Mouse (Mus musculus) heart, postnatal 10 days (tissue): Measurements from ENCODE around the gene Nmnat3. TPM values are rescaled to one million over a fixed set of nuclear protein-coding genes. Genes with fewer than 3 reads are reported as not detected.

ENCODE experiments used
- DNase-seq, 2 experiments: peaks; one replicate each; pipeline ENCODE4 v3.0.0; 2021
- intact Hi-C: fragments of 180-260 bp; cut with DNase I; formaldehyde crosslinking; loops from one replicate; pipeline ENCODE4 v1.15.1; 2025
- total RNA-seq, 2 experiments: library from RNA; stranded (reverse); gene quantifications; 2 replicates each; pipeline ENCODE4 v1.2.3; 2021

The Nmnat3 gene
- total RNA-seq, 2 experiments from 2014 or later, result 11.2 to 12.8 TPM

GRCm38 (mm10) chr9:98307011-98307410 is 19.8 kb downstream of the Nmnat3 start:
- intact Hi-C loops, result no loop called here
- DNase-seq, result no peak

GRCm38 (mm10) chr9:98311316-98311965 is 24.2 kb downstream of the Nmnat3 start:
- intact Hi-C loops, result no loop called here

GRCm38 (mm10) chr9:98312622-98313374 is 25.6 kb downstream of the Nmnat3 start:
- DNase-seq, result no peak
- intact Hi-C loops, result no loop called here

More at GRCm38 (mm10) chr9:98311316-98311965, 24.2 kb downstream of the Nmnat3 start:
- DNase-seq, result no peak

GRCm38 (mm10) chr9:98313587-98313986 is 26.4 kb downstream of the Nmnat3 start:
- DNase-seq, result no peak
- intact Hi-C loops, result no loop called here

- DNase-seq, result no peak
- intact Hi-C loops, result no loop called here
Observed at GRCm38 (mm10) chr9:98314059-98314650, 26.9 kb downstream of the Nmnat3 start.

GRCm38 (mm10) chr9:98317897-98318296 is 30.7 kb downstream of the Nmnat3 start:
- intact Hi-C loops, result no loop called here
- no peak for DNase-seq

GRCm38 (mm10) chr9:98318875-98319274 is 31.6 kb downstream of the Nmnat3 start:
- intact Hi-C loops, result no loop called here

GRCm38 (mm10) chr9:98320785-98321184 is 33.5 kb downstream of the Nmnat3 start:
- intact Hi-C loops, result no loop called here
- no peak for DNase-seq

More at GRCm38 (mm10) chr9:98318875-98319274, 31.6 kb downstream of the Nmnat3 start:
- no peak for DNase-seq

- no peak for DNase-seq
- intact Hi-C loops, result no loop called here
Observed at GRCm38 (mm10) chr9:98326088-98326487, 38.9 kb downstream of the Nmnat3 start.

GRCm38 (mm10) chr9:98328415-98329176 is 41.4 kb downstream of the Nmnat3 start:
- intact Hi-C loops, result no loop called here
- DNase-seq, result no peak

- intact Hi-C loops, result no loop called here
- peak; percentile 51 to 61 for DNase-seq
Observed at GRCm38 (mm10) chr9:98329274-98330105, 42.3 kb downstream of the Nmnat3 start.

GRCm38 (mm10) chr9:98333219-98333754 is 46.1 kb downstream of the Nmnat3 start:
- intact Hi-C loops, result no loop called here
- DNase-seq, result no peak

- DNase-seq, result peak in 1 of 2 experiments; percentile 17
- intact Hi-C loops, result no loop called here
Observed at GRCm38 (mm10) chr9:98337881-98338769, 50.9 kb downstream of the Nmnat3 start.

- DNase-seq, result peak; percentile 40 to 43
- intact Hi-C loops, result no loop called here
Observed at GRCm38 (mm10) chr9:98339971-98340370, 52.7 kb downstream of the Nmnat3 start.

- intact Hi-C loops, result no loop called here
- DNase-seq, result no peak
Observed at GRCm38 (mm10) chr9:98340427-98340826, 53.2 kb downstream of the Nmnat3 start.

- no peak for DNase-seq
- intact Hi-C loops, result no loop called here
Observed at GRCm38 (mm10) chr9:98345840-98346239, 58.6 kb downstream of the Nmnat3 start.

GRCm38 (mm10) chr9:98346240-98346639 is 59.0 kb downstream of the Nmnat3 start:
- intact Hi-C loops, result no loop called here
- DNase-seq, result no peak

GRCm38 (mm10) chr9:98347021-98347420 is 59.8 kb downstream of the Nmnat3 start:
- DNase-seq, result no peak
- intact Hi-C loops, result no loop called here
